8 mouse cellular contexts compared by ENCODE assay signal in genomic region chr9:123851062-123851712, GRCm38 (mm10). TPM values are rescaled to one million over a fixed set of nuclear protein-coding genes. Genes with fewer than 3 reads are reported as not detected.
A peak's percentile ranks its signal among the peaks of the same experiment; 100 is the strongest.
DNase-seq lines count a peak whose midpoint lies in the region; ATAC-seq lines count a peak whose summit lies in the region.

No protein-coding gene starts in this region.

- ATAC-seq in erythroid progenitor cell, adult 5-6 weeks (replicated peaks; ENCODE audit: low FRiP score, poor library complexity, severe bottlenecking) = peak; percentile 62

- DNase-seq in cerebellum, adult 18-20 months = peak; percentile 41 to 44
- DNase-seq in cerebellum, adult 11-12 months = no peak
- DNase-seq in adrenal gland, postnatal 25 days = peak; percentile 62
- DNase-seq in heart, postnatal 4 days = peak; percentile 70
- DNase-seq in layer of hippocampus, adult 9-11 months = peak; percentile 66
- peak; percentile 73 to 76 for DNase-seq in lung, postnatal 4 days
- peak; percentile 47 for DNase-seq in spleen, adult 12 weeks (ENCODE audit: low spot score)

RNA-seq across cellular contexts. Expression of gene Fyco1, which starts 0.5 kb away (rescaled TPM):
- total RNA-seq in adrenal gland, postnatal 25 days (2021) = 45.6 and 65.1 TPM in 2 replicates
- 21.3 and 21.4 TPM in 2 replicates for total RNA-seq in erythroid progenitor cell, adult 5-6 weeks (2015; ENCODE audit: low replicate concordance)
- total RNA-seq in erythroid progenitor cell, adult 5-6 weeks (2017; ENCODE audit: low replicate concordance) = 12.6 and 16.3 TPM in 2 replicates
- total RNA-seq in heart, postnatal 4 days (2021) = 100 to 1,000 TPM; 156 to 161 TPM

RNA-seq across cellular contexts. Expression of gene Xcr1, which starts 10.6 kb away (rescaled TPM):
- total RNA-seq in adrenal gland, postnatal 25 days (2021) = 0.18 TPM in 1 of 2 replicates, not detected in the other
- total RNA-seq in erythroid progenitor cell, adult 5-6 weeks (2015; ENCODE audit: low replicate concordance) = 0.84 TPM in 1 of 2 replicates, not detected in the other
- total RNA-seq in erythroid progenitor cell, adult 5-6 weeks (2017; ENCODE audit: low replicate concordance) = not detected in 2 replicates
- not detected for total RNA-seq in heart, postnatal 4 days (2021)

RNA-seq across cellular contexts. Expression of gene Cxcr6, which starts 44.9 kb away (rescaled TPM):
- not detected in 2 replicates for total RNA-seq in adrenal gland, postnatal 25 days (2021)
- total RNA-seq in erythroid progenitor cell, adult 5-6 weeks (2015; ENCODE audit: low replicate concordance) = 3.6 and 5.9 TPM in 2 replicates
- total RNA-seq in erythroid progenitor cell, adult 5-6 weeks (2017; ENCODE audit: low replicate concordance) = 0.64 TPM in 1 of 2 replicates, not detected in the other
- not detected for total RNA-seq in heart, postnatal 4 days (2021)
